Comparison of ENCODE assay signal across 9 mouse cellular contexts in the genomic region with DNA sequence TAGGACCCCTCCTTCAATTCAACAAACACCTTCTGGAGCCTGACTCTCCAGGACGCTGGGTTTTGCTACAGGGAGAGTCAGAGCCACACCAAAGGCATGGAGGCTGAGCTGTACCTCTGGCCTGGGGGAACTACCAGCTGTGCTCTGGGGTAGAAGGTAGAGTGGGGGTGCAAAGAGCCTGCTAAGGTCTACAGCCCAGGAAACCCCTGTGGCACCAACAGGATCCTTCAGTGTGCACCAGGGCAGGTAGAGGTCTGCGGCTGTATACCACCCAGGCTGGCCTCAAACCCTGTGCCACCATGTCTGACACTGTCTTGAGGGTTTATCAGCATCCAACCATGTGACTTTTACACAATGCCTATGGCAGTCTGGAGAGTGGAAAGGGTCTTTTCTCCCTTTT.
DNase-seq lines count a peak whose midpoint lies in the region; ATAC-seq and TF ChIP-seq lines count a peak whose summit lies in the region.
"Had no signal": no experiment of that assay in that cellular context is flagged by ENCODE, and none has a peak within 500 bp of the region (broad histone marks: within the 10 kb centered on the region; RNA-seq: fewer than 3 reads in every experiment).

No protein-coding gene starts in this region.

- intact Hi-C loops in heart, adult 2 months (cut with DNase I), result loop anchor here (1.0 to 10.0 kb wide), 3 partner anchors 30 to 787 kb away; no protein-coding TSS in a partner anchor

- no peaks in the 10 kb centered on the region for H3K9me3 ChIP-seq in lung, embryonic 15.5 days
- H3K9me3 ChIP-seq in hindbrain, embryonic 14.5 days (ENCODE audit: control insufficient read depth, low read length), result no peaks in the 10 kb centered on the region
- H3K9me3 ChIP-seq in neural tube, embryonic 13.5 days, result no peaks in the 10 kb centered on the region
- H3K9me3 ChIP-seq: liver, embryonic 13.5 days had no signal

- TF ChIP-seq CTCF in heart, adult 2 months (IDR thresholded peaks at IDR 0.05), result no peak

- no peak; the same call in 1 of the 2 replicates for ATAC-seq in lung, embryonic 15.5 days (ENCODE audit: borderline replicate concordance, extremely low read depth, low FRiP score, low TSS enrichment)
- ATAC-seq in hindbrain, embryonic 14.5 days (ENCODE audit: low FRiP score), result 0 out of 2 replicates have a peak, but pooled peaks have one; percentile 13
- ATAC-seq in neural tube, embryonic 13.5 days (ENCODE audit: low read depth), result no peak

- no peaks in the 10 kb centered on the region for H3K79me2 ChIP-seq in heart, adult 2 months (replicated peaks; ENCODE audit: control insufficient read depth, insufficient read depth, low read length)

- peak overlapping the region; percentile 75 for H3K27ac ChIP-seq in heart, adult 2 months
- H3K27ac ChIP-seq in lung, embryonic 15.5 days, result peak overlapping the region; percentile 66; the same call in 1 of the 2 replicates
- H3K27ac ChIP-seq in hindbrain, embryonic 14.5 days, result peak overlapping the region; percentile 7; the same call in 1 of the 2 replicates
- peak overlapping the region; percentile 75 for H3K27ac ChIP-seq in neural tube, embryonic 13.5 days (replicated peaks)
- H3K27ac ChIP-seq: liver, embryonic 13.5 days had no signal

- no peak overlapping the region for H3K4me2 ChIP-seq in lung, embryonic 15.5 days
- no peak overlapping the region for H3K4me2 ChIP-seq in hindbrain, embryonic 14.5 days (replicated peaks)
- no peak overlapping the region for H3K4me2 ChIP-seq in neural tube, embryonic 13.5 days
- H3K4me2 ChIP-seq: liver, embryonic 13.5 days had no signal

- TF ChIP-seq POLR2A in heart, adult 2 months (IDR thresholded peaks at IDR 0.05; ENCODE audit: insufficient read depth, low read depth, low read length), result no peak

- TF ChIP-seq EP300 in heart, adult 2 months (IDR thresholded peaks at IDR 0.05; ENCODE audit: insufficient read depth, low read depth, low read length), result no peak

- H3K9ac ChIP-seq in heart, adult 2 months (ENCODE audit: low read depth, low read length), result no peak overlapping the region
- no peak overlapping the region for H3K9ac ChIP-seq in lung, embryonic 15.5 days
- no peak overlapping the region for H3K9ac ChIP-seq in hindbrain, embryonic 14.5 days
- H3K9ac ChIP-seq in neural tube, embryonic 13.5 days, result no peak overlapping the region
- H3K9ac ChIP-seq: liver, embryonic 13.5 days had no signal

- no peak for DNase-seq in heart, adult 2 months
- DNase-seq in heart, adult 9 months (ENCODE audit: low spot score in 2 of 2), result no peak
- no peak for DNase-seq in lung, postnatal 25 days (ENCODE audit: low spot score)
- DNase-seq in hindbrain, embryonic 14.5 days (ENCODE audit: low spot score), result no peak
- no peak for DNase-seq in cerebellum, adult 18-20 months
- DNase-seq in thymus, postnatal 0 days (ENCODE audit: low spot score), result no peak
- DNase-seq: liver, embryonic 13.5 days had no signal

- no peaks in the 10 kb centered on the region for H3K27me3 ChIP-seq in heart, adult 2 months (ENCODE audit: control insufficient read depth, insufficient read depth, low read length)
- no peaks in the 10 kb centered on the region for H3K27me3 ChIP-seq in lung, embryonic 15.5 days
- H3K27me3 ChIP-seq in hindbrain, embryonic 14.5 days (ENCODE audit: control insufficient read depth, insufficient read depth, low read length), result no peaks in the 10 kb centered on the region
- no peaks in the 10 kb centered on the region for H3K27me3 ChIP-seq in neural tube, embryonic 13.5 days
- H3K27me3 ChIP-seq: liver, embryonic 13.5 days had no signal

- 92% methylated on average over 2 of the region's 2 CpGs for WGBS in heart, adult 2 months
- WGBS in lung, embryonic 15.5 days, result 81% methylated on average over 2 of the region's 2 CpGs
- 87% methylated on average over 2 of the region's 2 CpGs for WGBS in hindbrain, embryonic 14.5 days
- 94% methylated on average over 2 of the region's 2 CpGs for WGBS in neural tube, embryonic 13.5 days

- peaks cover 8% of the 10 kb centered on the region for H3K36me3 ChIP-seq in heart, adult 2 months (ENCODE audit: control insufficient read depth, insufficient read depth, low read length)
- no peaks in the 10 kb centered on the region for H3K36me3 ChIP-seq in lung, embryonic 15.5 days
- no peaks in the 10 kb centered on the region for H3K36me3 ChIP-seq in hindbrain, embryonic 14.5 days (replicated peaks; ENCODE audit: control insufficient read depth, insufficient read depth)
- no peaks in the 10 kb centered on the region for H3K36me3 ChIP-seq in neural tube, embryonic 13.5 days
- H3K36me3 ChIP-seq: liver, embryonic 13.5 days had no signal

- no peak overlapping the region for H3K4me3 ChIP-seq in heart, adult 2 months
- no peak overlapping the region for H3K4me3 ChIP-seq in lung, embryonic 15.5 days
- no peak overlapping the region for H3K4me3 ChIP-seq in hindbrain, embryonic 14.5 days (replicated peaks; ENCODE audit: low read length)
- H3K4me3 ChIP-seq in neural tube, embryonic 13.5 days, result no peak overlapping the region
- H3K4me3 ChIP-seq: liver, embryonic 13.5 days had no signal

- peaks cover 14% of the 10 kb centered on the region for H3K4me1 ChIP-seq in heart, adult 2 months (ENCODE audit: control insufficient read depth, insufficient read depth, low read length)
- H3K4me1 ChIP-seq in lung, embryonic 15.5 days, result peaks cover 11% of the 10 kb centered on the region
- peaks cover 9% of the 10 kb centered on the region for H3K4me1 ChIP-seq in hindbrain, embryonic 14.5 days (replicated peaks; ENCODE audit: control insufficient read depth, insufficient read depth, low read length)
- H3K4me1 ChIP-seq in neural tube, embryonic 13.5 days (replicated peaks), result peaks cover 21% of the 10 kb centered on the region
- H3K4me1 ChIP-seq: liver, embryonic 13.5 days had no signal

Comparison
In these comparisons a context has a peak if more than half of its experiments do, and no peak if none do; other contexts are left out.
1. H3K27ac ChIP-seq: peak in every context shown above with its lines; median percentile 75 in heart, adult 2 months; 75 in neural tube, embryonic 13.5 days; 66 in lung, embryonic 15.5 days; 7 in hindbrain, embryonic 14.5 days.